Mouse (Mus musculus) heart, adult 2 months (tissue): Measurements from ENCODE around the gene Fars2. TPM values are rescaled to one million over a fixed set of nuclear protein-coding genes. Genes with fewer than 3 reads are reported as not detected.

Source experiments
- DNase-seq, 2 experiments: peaks; one replicate each; pipeline ENCODE4 v3.0.0; 2021
- H3K27ac ChIP-seq: fragments of 200-600 bp; 2 replicates; pipeline ENCODE4 v1.8.1; 2022
- H3K27me3 ChIP-seq: fragments of 200-500 bp; 2 replicates; pipeline ENCODE4 v1.6.1; 2012; ENCODE audit warnings: mild to moderate bottlenecking, low read length, inconsistent platforms, mixed read lengths; ENCODE audit not compliant: control insufficient read depth, insufficient read depth
- H3K36me3 ChIP-seq: fragments of 200-500 bp; 2 replicates; pipeline ENCODE4 v1.6.1; 2012; ENCODE audit warnings: low read length, inconsistent platforms; ENCODE audit not compliant: control insufficient read depth, insufficient read depth
- H3K4me1 ChIP-seq: fragments of 200-500 bp; 2 replicates; pipeline ENCODE4 v1.6.1; 2011; ENCODE audit warnings: low read length; ENCODE audit not compliant: control insufficient read depth, insufficient read depth
- H3K4me3 ChIP-seq: fragments of 200-600 bp; 2 replicates; pipeline ENCODE4 v1.8.1; 2022
- H3K79me2 ChIP-seq: fragments of 200-500 bp; replicated peaks from 2 replicates; pipeline ENCODE4 v1.6.1; 2012; ENCODE audit warnings: mild to moderate bottlenecking, inconsistent platforms, low read length, moderate library complexity, mixed read lengths; ENCODE audit not compliant: control insufficient read depth, insufficient read depth
- H3K9ac ChIP-seq: fragments of 200-500 bp; 2 replicates; pipeline ENCODE4 v1.6.1; 2012; ENCODE audit warnings: low read depth, mild to moderate bottlenecking, control low read depth, inconsistent platforms, low read length, mixed read lengths
- CTCF ChIP-seq: fragments of 200-600 bp; IDR thresholded peaks from 2 replicates; pipeline ENCODE4 v1.8.1; 2022; ENCODE audit warnings: antibody characterized with exemption, mild to moderate bottlenecking, moderate library complexity
- EP300 ChIP-seq: fragments of 200-500 bp; IDR thresholded peaks from 2 replicates; pipeline ENCODE4 v1.6.1; 2011; ENCODE audit warnings: low read depth, low read length, control low read depth; ENCODE audit not compliant: insufficient read depth
- POLR2A ChIP-seq: fragments of 200-500 bp; IDR thresholded peaks from 2 replicates; pipeline ENCODE4 v1.6.1; 2011; ENCODE audit warnings: mild to moderate bottlenecking, low read depth, low read length, control low read depth; ENCODE audit not compliant: insufficient read depth
- WGBS: fragments of 180-500 bp; shearing (Covaris S2); methylation state at CpG from one replicate; pipeline ENCODE4 v1.1.7; 2018; 5-methylcytosine and 5-hydroxymethylcytosine counted together
- intact Hi-C: fragments of 180-260 bp; cut with DNase I; formaldehyde crosslinking; loops from one replicate; pipeline ENCODE4 v1.15.1; 2025
- polyA plus RNA-seq: library from polyadenylated mRNA; depleted of rRNA; stranded (reverse); fragments of >200 nt; gene quantifications from 2 replicates; pipeline ENCODE4 v1.2.3, GENCODE M21; 2012
- total RNA-seq, 2 experiments: library from RNA; stranded (reverse); gene quantifications; 2 replicates each; pipeline ENCODE4 v1.2.3; 2021

Fars2 gene
- total and polyA plus RNA-seq, 3 experiments = 73.3 to 85.7 (median 77.7) TPM

GRCm38 (mm10) chr13:36193484-36194113 is 76.4 kb downstream of the Fars2 start:
- H3K36me3 ChIP-seq = no peaks in the 10 kb centered on the region

GRCm38 (mm10) chr13:36199288-36199687 is 82.1 kb downstream of the Fars2 start:
- TF ChIP-seq POLR2A (no peak), EP300 (no peak), CTCF (no peak)
- no peak for DNase-seq
- H3K9ac ChIP-seq = no peak overlapping the region
- no peaks in the 10 kb centered on the region for H3K4me1 ChIP-seq
- WGBS = 86% methylated on average over 1 of the region's 1 CpGs
- no peaks in the 10 kb centered on the region for H3K27me3 ChIP-seq
- intact Hi-C loops = no loop called here
- no peak overlapping the region for H3K4me3 ChIP-seq
- no peaks in the 10 kb centered on the region for H3K79me2 ChIP-seq
- H3K27ac ChIP-seq = no peak overlapping the region
- no peaks in the 10 kb centered on the region for H3K36me3 ChIP-seq

More at GRCm38 (mm10) chr13:36193484-36194113, 76.4 kb downstream of the Fars2 start:
- Histone ChIP-seq H3K4me3 (no peak overlapping the region), H3K9ac (no peak overlapping the region), H3K4me1 (peaks cover 1% of the 10 kb centered on the region), H3K79me2 (no peaks in the 10 kb centered on the region), H3K27ac (no peak overlapping the region), H3K27me3 (no peaks in the 10 kb centered on the region)
- intact Hi-C loops = no loop called here
- TF ChIP-seq EP300 (no peak), CTCF (no peak), POLR2A (no peak)
- WGBS = 84% methylated on average over 5 of the region's 5 CpGs
- DNase-seq = no peak

- no peak overlapping the region for H3K27ac ChIP-seq
- H3K4me3 ChIP-seq = no peak overlapping the region
- TF ChIP-seq POLR2A (no peak), EP300 (no peak)
- H3K9ac ChIP-seq = no peak overlapping the region
- no peaks in the 10 kb centered on the region for H3K4me1 ChIP-seq
- no peaks in the 10 kb centered on the region for H3K79me2 ChIP-seq
- intact Hi-C loops = no loop called here
- H3K36me3 ChIP-seq = no peaks in the 10 kb centered on the region
- H3K27me3 ChIP-seq = no peaks in the 10 kb centered on the region
- DNase-seq = no peak
- 76% methylated on average over 4 of the region's 4 CpGs for WGBS
Observed at GRCm38 (mm10) chr13:36200453-36200852, 83.2 kb downstream of the Fars2 start.

- intact Hi-C loops = no loop called here
- Histone ChIP-seq H3K27ac (no peak overlapping the region), H3K79me2 (no peaks in the 10 kb centered on the region), H3K36me3 (no peaks in the 10 kb centered on the region), H3K27me3 (no peaks in the 10 kb centered on the region; the same call in 1 of the 2 replicates), H3K4me1 (no peaks in the 10 kb centered on the region), H3K4me3 (no peak overlapping the region), H3K9ac (no peak overlapping the region)
- WGBS = 74% methylated on average over 2 of the region's 2 CpGs
- DNase-seq = no peak
- TF ChIP-seq EP300 (no peak), POLR2A (no peak), CTCF (no peak)
Observed at GRCm38 (mm10) chr13:36202496-36202895, 85.3 kb downstream of the Fars2 start.

- Histone ChIP-seq H3K79me2 (no peaks in the 10 kb centered on the region), H3K9ac (no peak overlapping the region), H3K4me1 (no peaks in the 10 kb centered on the region), H3K36me3 (no peaks in the 10 kb centered on the region), H3K27ac (no peak overlapping the region), H3K4me3 (no peak overlapping the region), H3K27me3 (no peaks in the 10 kb centered on the region; the same call in 1 of the 2 replicates)
- TF ChIP-seq EP300 = no peak
- TF ChIP-seq POLR2A = no peak
- TF ChIP-seq CTCF = no peak
- intact Hi-C loops = no loop called here
- DNase-seq = no peak
- WGBS = 85% methylated on average over 6 of the region's 6 CpGs
Observed at GRCm38 (mm10) chr13:36203014-36203413, 85.8 kb downstream of the Fars2 start.

- Histone ChIP-seq H3K27me3 (no peaks in the 10 kb centered on the region; the same call in 1 of the 2 replicates), H3K9ac (no peak overlapping the region), H3K36me3 (no peaks in the 10 kb centered on the region), H3K27ac (no peak overlapping the region), H3K79me2 (no peaks in the 10 kb centered on the region), H3K4me3 (no peak overlapping the region), H3K4me1 (no peaks in the 10 kb centered on the region)
- intact Hi-C loops = no loop called here
- TF ChIP-seq CTCF = no peak
- no peak for TF ChIP-seq EP300
- no peak for TF ChIP-seq POLR2A
- WGBS = 80% methylated on average over 3 of the region's 3 CpGs
- DNase-seq = no peak
Observed at GRCm38 (mm10) chr13:36204320-36204719, 87.1 kb downstream of the Fars2 start.
